Mouse (Mus musculus) neural tube, embryonic 11.5 days (tissue): Measurements from ENCODE around the gene Dnajc7. TPM values are rescaled to one million over a fixed set of nuclear protein-coding genes. Genes with fewer than 3 reads are reported as not detected.
A peak's percentile ranks its signal among the peaks of the same experiment; 100 is the strongest.

Experiments used
- ATAC-seq: fragments of 200-750 bp; cut with Nextera tagmentation; 2 replicates; pipeline ENCODE4 v1.8.0; 2017; ENCODE audit warnings: moderate number of reproducible peaks, mild to moderate bottlenecking, moderate TSS enrichment, moderate library complexity; ENCODE audit not compliant: insufficient read depth, low FRiP score, low TSS enrichment
- DNase-seq: peaks from one replicate; pipeline ENCODE4 v3.0.0-alpha.2; 2015; ENCODE audit warnings: low spot score
- H3K27ac ChIP-seq: fragments of 300-500 bp; sonication (generic); 2 replicates; pipeline ENCODE4 v1.5.1; 2014; ENCODE audit warnings: low read depth, mild to moderate bottlenecking, low read length
- H3K27me3 ChIP-seq: fragments of 300-500 bp; sonication (generic); 2 replicates; pipeline ENCODE4 v1.6.1; 2014; ENCODE audit warnings: mild to moderate bottlenecking, low read length, mixed read lengths; ENCODE audit not compliant: control insufficient read depth, insufficient read depth
- H3K36me3 ChIP-seq: fragments of 300-500 bp; sonication (generic); 2 replicates; pipeline ENCODE4 v1.6.1; 2014; ENCODE audit warnings: mild to moderate bottlenecking, low read length, moderate library complexity, mixed read lengths; ENCODE audit not compliant: control insufficient read depth, insufficient read depth
- H3K4me1 ChIP-seq: fragments of 300-500 bp; sonication (generic); 2 replicates; pipeline ENCODE4 v1.6.1; 2014; ENCODE audit warnings: low read length, mixed read lengths; ENCODE audit not compliant: control insufficient read depth, insufficient read depth
- H3K4me2 ChIP-seq: fragments of 300-500 bp; sonication (generic); 2 replicates; pipeline ENCODE4 v1.6.1; 2014; ENCODE audit warnings: low read depth, mild to moderate bottlenecking, moderate library complexity
- H3K4me3 ChIP-seq: fragments of 300-500 bp; sonication (generic); 2 replicates; pipeline ENCODE4 v1.5.1; 2014; ENCODE audit warnings: low read depth, low read length
- H3K9ac ChIP-seq: fragments of 300-500 bp; sonication (generic); 2 replicates; pipeline ENCODE4 v1.6.1; 2014; ENCODE audit warnings: mild to moderate bottlenecking, low read length
- H3K9me3 ChIP-seq: fragments of 300-500 bp; sonication (generic); 2 replicates; pipeline ENCODE4 v1.6.1; 2016; ENCODE audit warnings: low read length; ENCODE audit not compliant: control insufficient read depth
- WGBS: fragments of 180-500 bp; shearing (Covaris S2); extraction: QIAGEN DNeasy Blood & Tissue Kit; methylation state at CpG from one replicate; pipeline ENCODE4 v1.1.7; 2014; 5-methylcytosine and 5-hydroxymethylcytosine counted together
- polyA plus RNA-seq: library from polyadenylated mRNA; unstranded; fragments of >200 nt; fragmentation: Nextera tagmentation; extraction: Ambion mirVana; gene quantifications from 2 replicates; pipeline ENCODE4 v1.2.1, GENCODE M21; 2014

The Dnajc7 gene
- polyA plus RNA-seq, 1 experiment from 2014 or later, result 81.1 TPM

GRCm38 (mm10) chr11:100557563-100557962 is 62.4 kb downstream of the Dnajc7 start:
- WGBS, result 71% methylated on average over 3 of the region's 3 CpGs
- no peaks in the 10 kb centered on the region for H3K36me3 ChIP-seq
- ATAC-seq (no peak), DNase-seq (no peak)
- no peaks in the 10 kb centered on the region for H3K27me3 ChIP-seq
- no peaks in the 10 kb centered on the region for H3K4me1 ChIP-seq
- no peaks in the 10 kb centered on the region for H3K9me3 ChIP-seq
- H3K4me3 ChIP-seq, result no peak overlapping the region
- no peak overlapping the region for H3K9ac ChIP-seq
- H3K27ac ChIP-seq, result no peak overlapping the region
- no peak overlapping the region for H3K4me2 ChIP-seq

GRCm38 (mm10) chr11:100555583-100555982 is 64.4 kb downstream of the Dnajc7 start:
- Histone ChIP-seq H3K4me1 (no peaks in the 10 kb centered on the region), H3K4me2 (0 out of 2 replicates have a peak overlapping the region, but pooled peaks have one; percentile 17), H3K9me3 (no peaks in the 10 kb centered on the region), H3K9ac (peak overlapping the region; percentile 24; the same call in 1 of the 2 replicates), H3K27ac (no peak overlapping the region), H3K27me3 (no peaks in the 10 kb centered on the region), H3K4me3 (no peak overlapping the region), H3K36me3 (no peaks in the 10 kb centered on the region)
- ATAC-seq, result no peak
- peak; percentile 63 for DNase-seq
- WGBS, result 15% methylated on average over 11 of the region's 11 CpGs

- no peak overlapping the region for H3K27ac ChIP-seq
- WGBS, result 86% methylated on average over 4 of the region's 4 CpGs
These were observed 67.1 kb downstream of the Dnajc7 start for GRCm38 (mm10) chr11:100552842-100553241.

GRCm38 (mm10) chr11:100550101-100550500 is 69.9 kb downstream of the Dnajc7 start:
- DNase-seq (no peak), ATAC-seq (no peak)
- Histone ChIP-seq H3K27me3 (no peaks in the 10 kb centered on the region), H3K4me2 (no peak overlapping the region), H3K9ac (no peak overlapping the region), H3K4me3 (no peak overlapping the region), H3K27ac (no peak overlapping the region), H3K9me3 (no peaks in the 10 kb centered on the region), H3K4me1 (0 out of 2 replicates have a peak, but pooled peaks cover under 1% of the 10 kb centered on the region), H3K36me3 (no peaks in the 10 kb centered on the region)
- 73% methylated on average over 6 of the region's 6 CpGs for WGBS

More at GRCm38 (mm10) chr11:100552842-100553241, 67.1 kb downstream of the Dnajc7 start:
- H3K9me3 ChIP-seq, result no peaks in the 10 kb centered on the region
- DNase-seq, result no peak
- H3K4me1 ChIP-seq, result no peaks in the 10 kb centered on the region
- no peak overlapping the region for H3K9ac ChIP-seq
- H3K4me3 ChIP-seq, result no peak overlapping the region
- H3K4me2 ChIP-seq, result no peak overlapping the region
- no peak for ATAC-seq
- H3K27me3 ChIP-seq, result no peaks in the 10 kb centered on the region
- no peaks in the 10 kb centered on the region for H3K36me3 ChIP-seq

- no peak overlapping the region for H3K27ac ChIP-seq
- H3K9me3 ChIP-seq, result no peaks in the 10 kb centered on the region
- 79% methylated on average over 8 of the region's 8 CpGs for WGBS
- no peak for ATAC-seq
- no peak overlapping the region for H3K4me3 ChIP-seq
- no peaks in the 10 kb centered on the region for H3K36me3 ChIP-seq
- 0 out of 2 replicates have a peak, but pooled peaks cover 3% of the 10 kb centered on the region for H3K4me1 ChIP-seq
- no peaks in the 10 kb centered on the region for H3K27me3 ChIP-seq
- no peak overlapping the region for H3K9ac ChIP-seq
- H3K4me2 ChIP-seq, result no peak overlapping the region
- no peak for DNase-seq
These were observed 70.5 kb downstream of the Dnajc7 start for GRCm38 (mm10) chr11:100549466-100549865.

GRCm38 (mm10) chr11:100548141-100548540 is 71.8 kb downstream of the Dnajc7 start:
- no peaks in the 10 kb centered on the region for H3K9me3 ChIP-seq
- H3K4me2 ChIP-seq, result no peak overlapping the region
- H3K9ac ChIP-seq, result no peak overlapping the region
- H3K27me3 ChIP-seq, result no peaks in the 10 kb centered on the region
- DNase-seq (no peak), ATAC-seq (no peak)
- H3K27ac ChIP-seq, result no peak overlapping the region
- 0 out of 2 replicates have a peak, but pooled peaks cover 3% of the 10 kb centered on the region for H3K4me1 ChIP-seq
- H3K36me3 ChIP-seq, result no peaks in the 10 kb centered on the region
- no peak overlapping the region for H3K4me3 ChIP-seq
- 77% methylated on average over 6 of the region's 6 CpGs for WGBS

GRCm38 (mm10) chr11:100546955-100547354 is 73.0 kb downstream of the Dnajc7 start:
- Histone ChIP-seq H3K9me3 (no peaks in the 10 kb centered on the region), H3K4me2 (no peak overlapping the region), H3K36me3 (no peaks in the 10 kb centered on the region), H3K9ac (no peak overlapping the region), H3K27ac (no peak overlapping the region), H3K27me3 (no peaks in the 10 kb centered on the region), H3K4me3 (no peak overlapping the region), H3K4me1 (0 out of 2 replicates have a peak, but pooled peaks cover 3% of the 10 kb centered on the region)
- WGBS, result 86% methylated on average over 6 of the region's 6 CpGs
- DNase-seq (no peak), ATAC-seq (no peak)

- Histone ChIP-seq H3K9me3 (no peaks in the 10 kb centered on the region), H3K9ac (peak overlapping the region; percentile 1; the same call in 1 of the 2 replicates), H3K4me1 (0 out of 2 replicates have a peak, but pooled peaks cover 3% of the 10 kb centered on the region), H3K27me3 (no peaks in the 10 kb centered on the region), H3K4me2 (peak overlapping the region; percentile 63), H3K27ac (no peak overlapping the region), H3K36me3 (no peaks in the 10 kb centered on the region), H3K4me3 (peak overlapping the region; percentile 36)
- WGBS, result 28% methylated on average over 7 of the region's 7 CpGs
- ATAC-seq, result no peak
- DNase-seq, result no peak
These were observed 74.3 kb downstream of the Dnajc7 start for GRCm38 (mm10) chr11:100545746-100546085.
